Mouse (Mus musculus) gastrocnemius, postnatal 14 days (tissue): ENCODE data around the gene Bpifb3. TPM values are rescaled to one million over a fixed set of nuclear protein-coding genes. Genes with fewer than 3 reads are reported as not detected.

Experiments
- DNase-seq: peaks from one replicate; pipeline ENCODE4 v3.0.0; 2021; ENCODE audit warnings: mixed read lengths
- intact Hi-C: fragments of 180-260 bp; cut with DNase I; formaldehyde crosslinking; loops from one replicate; pipeline ENCODE4 v1.15.1; 2025; ENCODE audit warnings: low total_unique reads
- long read RNA-seq, 2 experiments: library from polyadenylated mRNA; stranded (forward); transcript quantifications; one replicate each; pipeline ENCODE4 v2.0.0; 2021
- total RNA-seq, 2 experiments: library from RNA; stranded (reverse); gene quantifications; 2 replicates each; pipeline ENCODE4 v1.2.3; 2021

Bpifb3 gene
- not detected for total RNA-seq
- long read RNA-seq, experiment 1, result 0 reads
- long read RNA-seq, experiment 2, result 0 reads

DNA sequence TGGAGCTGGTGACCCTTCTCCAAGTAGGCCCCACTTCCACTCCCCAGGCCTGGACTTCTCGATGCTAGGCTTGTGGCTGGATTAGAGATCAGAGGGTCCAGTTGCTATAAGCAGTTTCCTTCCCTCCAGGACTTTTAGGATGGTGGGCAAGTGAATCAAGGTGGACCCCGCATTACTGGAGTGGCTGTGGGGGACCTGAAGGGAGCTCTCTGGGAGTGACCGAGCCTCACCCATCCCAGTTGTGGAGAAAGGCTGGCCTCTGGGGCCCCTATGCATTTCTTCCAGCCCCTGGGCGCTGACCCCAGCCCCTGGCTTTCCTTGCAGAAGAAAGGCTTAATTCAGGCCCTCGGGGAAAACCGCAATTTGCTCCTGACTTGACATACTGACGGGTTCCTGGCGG, at the start of gene Bpifb3:
Gene Bpifb3 (plus strand): TSS at position 301 of the 400 bp plus-strand sequence.
- intact Hi-C loops, result no loop called here
- no peak for DNase-seq

DNA sequence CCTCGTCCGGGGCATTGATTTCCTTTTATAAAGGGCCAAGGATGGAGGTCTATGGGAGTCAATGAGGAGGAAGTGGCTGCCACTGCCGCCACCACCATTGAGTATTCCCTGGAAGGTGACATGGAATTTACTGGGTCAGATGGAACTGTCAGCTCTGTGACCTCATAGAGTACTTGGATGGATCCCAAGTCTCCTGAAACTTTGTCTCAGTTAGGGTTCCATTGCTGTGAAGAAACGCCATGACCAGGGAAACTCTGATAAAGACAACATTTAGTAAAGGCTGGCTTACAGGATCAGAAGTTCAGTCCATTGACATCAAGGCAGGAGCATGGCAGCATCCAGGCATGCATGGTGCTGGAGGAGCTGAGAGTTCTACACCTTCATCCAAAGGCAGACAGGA, 47.0 kb upstream of the Bpifb3 start, which contains the start of gene Sun5:
Gene Sun5 (minus strand): TSS at position 101 of the 400 bp plus-strand sequence.
- intact Hi-C loops, result no loop called here
- DNase-seq, result no peak

DNA sequence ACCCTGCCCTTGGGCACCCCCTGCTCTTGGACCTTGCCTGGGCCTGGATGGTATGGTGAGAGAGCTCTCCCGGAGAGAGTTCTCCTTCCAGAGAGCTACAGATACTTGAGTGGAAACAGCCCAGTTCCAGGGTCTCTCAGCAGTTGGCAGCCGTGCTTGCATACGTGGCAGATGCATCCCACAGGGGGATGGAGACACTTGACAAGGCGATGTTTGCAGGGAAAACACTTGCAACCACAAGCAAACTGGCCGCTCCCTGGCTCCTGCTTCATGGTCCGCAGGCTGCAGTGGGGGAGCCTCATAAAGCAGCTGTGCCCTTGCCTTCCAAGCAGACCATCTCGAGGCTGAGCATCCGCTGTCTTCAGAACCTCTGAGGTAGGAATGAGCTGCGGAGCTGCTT, 43.3 kb upstream of the Bpifb3 start, which contains the start of gene Bpifb2:
Gene Bpifb2 (plus strand): TSS at position 301 of the 400 bp plus-strand sequence.
- no peak for DNase-seq
- intact Hi-C loops, result no loop called here

DNA sequence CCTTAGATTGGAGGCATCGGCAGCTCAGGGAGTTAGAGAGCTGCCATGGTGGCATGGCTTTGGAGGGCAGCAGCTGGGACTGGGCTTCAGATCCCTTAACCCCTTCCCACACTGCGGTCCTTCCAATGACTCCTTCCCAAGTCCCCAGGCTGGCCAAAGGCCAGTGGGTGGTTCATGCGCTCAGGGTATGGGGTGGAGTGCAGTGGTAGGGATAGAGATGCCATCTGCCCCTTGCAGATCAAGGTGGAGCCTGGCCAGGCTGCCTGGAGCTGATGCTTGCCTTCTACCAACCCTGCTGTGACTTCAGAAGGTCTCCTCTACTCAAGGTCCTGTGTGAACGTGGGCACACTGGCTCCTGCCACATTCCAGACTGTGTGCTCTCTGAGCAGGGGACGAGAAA, 18.9 kb upstream of the Bpifb3 start:
- intact Hi-C loops, result no loop called here

DNA sequence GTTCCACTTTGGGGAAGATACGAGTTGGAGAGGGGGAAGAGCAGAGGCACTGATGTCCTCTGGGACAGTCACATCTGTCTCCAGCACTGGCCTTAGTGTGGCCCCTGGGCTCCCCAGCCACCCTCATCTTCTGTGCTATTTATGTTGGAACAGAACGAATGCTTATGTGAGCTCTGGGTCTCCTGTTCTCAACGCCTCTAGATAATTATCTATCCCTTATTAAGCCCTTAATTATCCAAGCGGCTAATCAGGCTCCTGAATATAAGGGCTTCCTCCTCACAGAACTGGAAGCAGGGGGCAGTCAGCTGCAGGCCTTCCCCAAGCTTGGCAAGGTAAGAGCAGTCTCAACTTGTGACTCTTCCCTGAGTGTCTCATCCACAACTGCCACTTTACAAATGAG, 17.9 kb upstream of the Bpifb3 start, which contains the start of gene Bpifb6:
Gene Bpifb6 (plus strand): TSS at position 301 of the 400 bp plus-strand sequence.
- intact Hi-C loops, result no loop called here
- no peak for DNase-seq

More for the DNA sequence above, 18.9 kb upstream of the Bpifb3 start:
- no peak for DNase-seq

DNA sequence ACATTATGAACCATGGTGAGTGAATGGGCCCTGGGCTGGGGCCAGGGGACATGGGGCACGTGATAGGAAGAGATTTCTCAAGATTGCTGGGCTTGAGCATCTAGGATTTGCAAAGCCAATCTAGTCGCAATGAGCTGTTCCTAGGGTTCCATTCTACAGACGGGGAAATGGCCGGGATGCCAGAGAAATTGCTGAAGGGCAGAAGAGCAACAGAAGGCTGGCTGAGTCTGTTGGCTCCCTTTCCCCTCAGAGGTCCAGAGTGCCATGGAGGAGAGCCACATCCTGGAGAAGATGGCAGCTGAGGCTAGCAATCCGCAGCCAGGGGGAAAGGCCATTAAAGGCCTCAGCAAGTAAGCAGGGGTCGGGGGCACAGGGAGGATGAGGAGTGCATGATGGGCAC, 15.3 kb upstream of the Bpifb3 start:
- intact Hi-C loops, result no loop called here
- no peak for DNase-seq

DNA sequence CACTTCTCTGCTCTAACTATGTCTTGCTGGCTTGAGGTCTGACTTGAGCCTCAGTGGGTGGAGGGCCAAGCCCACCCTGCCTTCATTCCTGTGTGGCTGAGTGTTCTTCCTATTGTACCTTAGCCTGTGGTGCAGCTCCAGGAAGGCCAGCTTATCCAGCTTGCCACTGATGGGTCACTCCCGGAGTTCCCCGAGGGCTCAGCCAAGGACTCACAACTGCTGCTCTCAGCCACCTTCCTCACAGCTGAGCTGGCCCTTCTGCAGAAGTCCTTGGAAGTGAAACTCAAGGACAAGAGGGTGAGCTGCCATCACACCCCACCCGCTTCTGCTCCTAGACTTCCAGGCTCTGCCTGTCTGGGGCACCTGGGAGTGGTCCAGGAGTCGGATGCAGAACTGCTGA, 11.4 kb upstream of the Bpifb3 start:
- intact Hi-C loops, result no loop called here

DNA sequence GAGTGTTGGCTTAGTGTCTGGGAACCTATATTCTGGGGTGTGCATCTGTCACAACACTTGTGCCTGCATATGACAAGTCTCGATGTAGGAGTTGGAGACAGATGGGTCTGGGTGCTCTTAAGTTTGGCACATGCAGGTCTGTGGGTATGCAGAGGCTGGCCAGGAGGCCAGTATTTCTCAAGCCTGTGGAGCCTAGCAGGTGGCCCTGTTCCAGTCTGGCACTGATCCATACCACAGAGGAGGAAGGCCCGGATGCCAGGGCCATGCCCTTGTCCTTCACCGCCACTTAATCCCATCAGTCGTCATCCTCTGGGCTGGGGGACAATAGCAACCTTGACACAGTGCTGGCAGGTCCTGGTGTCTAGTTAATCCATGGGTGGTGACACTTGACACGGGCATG, 3.9 kb upstream of the Bpifb3 start:
- intact Hi-C loops, result no loop called here
- DNase-seq, result peak; percentile 40

More for the DNA sequence above, 11.4 kb upstream of the Bpifb3 start:
- DNase-seq, result no peak

DNA sequence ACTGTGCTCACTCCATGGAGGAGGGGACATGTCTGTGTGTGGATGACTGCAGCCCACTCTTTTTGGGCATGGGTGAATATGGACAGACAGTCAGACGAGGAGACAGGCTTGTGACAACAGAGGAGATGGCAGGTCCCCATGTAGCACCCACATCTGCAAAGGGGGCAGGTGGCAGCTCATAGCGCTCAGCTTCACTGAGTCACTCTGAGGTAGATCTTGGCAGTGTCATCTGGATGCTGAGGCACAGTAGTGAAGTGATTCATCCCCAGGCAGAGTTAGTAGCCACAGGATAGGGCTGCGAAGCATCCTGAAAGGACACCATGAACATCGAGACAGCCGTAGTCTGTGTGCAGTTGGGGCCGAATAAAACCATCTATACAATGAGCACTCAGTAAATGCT, 3.2 kb downstream of the Bpifb3 start:
- no peak for DNase-seq
- intact Hi-C loops, result no loop called here

DNA sequence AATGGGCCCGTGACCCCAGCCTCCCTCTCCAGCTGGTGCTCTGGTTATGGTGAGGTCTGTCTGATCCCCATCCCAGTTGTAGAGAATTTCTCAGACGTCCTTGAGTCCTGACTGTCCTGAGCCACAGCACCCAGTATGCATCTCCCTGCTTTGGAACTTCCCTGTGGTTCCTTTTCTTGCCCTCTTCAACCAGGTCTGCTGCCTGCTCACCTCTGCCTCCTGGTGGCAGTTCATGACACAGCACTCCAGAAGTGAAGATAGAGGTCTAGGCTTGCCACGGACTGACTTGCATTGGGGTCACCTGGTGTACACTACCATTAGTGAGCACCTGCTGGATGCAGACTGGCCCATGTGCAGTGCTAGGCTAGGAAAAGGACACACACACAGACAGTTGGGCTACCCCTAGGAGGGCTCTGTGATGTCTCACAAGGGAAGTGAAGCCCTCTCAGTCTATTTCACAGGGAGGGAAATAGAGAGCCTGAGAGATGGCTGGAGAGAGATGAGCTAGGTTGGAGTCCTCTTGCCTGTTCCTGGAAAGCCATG, 11.9 kb downstream of the Bpifb3 start:
- intact Hi-C loops, result loop anchor here (5.0 to 10.0 kb wide), 2 partner anchors 123 to 265 kb away; no protein-coding TSS in a partner anchor
- DNase-seq, result peak; percentile 49

DNA sequence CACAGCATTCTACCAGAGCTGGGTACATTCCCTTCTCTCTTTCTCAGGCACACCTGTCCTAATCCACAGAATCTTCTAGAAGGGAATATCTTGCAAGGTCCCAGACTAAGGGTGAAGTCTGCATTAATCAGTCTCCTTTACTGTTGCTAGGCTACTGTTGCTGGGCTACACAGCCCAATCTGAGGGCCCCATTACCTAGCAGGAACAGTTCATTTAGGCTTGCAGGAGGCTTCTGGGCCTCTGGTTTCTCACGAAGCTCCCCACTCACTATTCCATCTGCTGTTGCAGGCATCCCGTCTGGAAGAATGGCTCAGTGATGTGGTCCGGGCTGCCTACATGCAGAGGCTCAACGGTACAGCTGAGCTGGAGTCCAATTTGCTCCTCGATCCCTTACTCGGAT, 13.1 kb downstream of the Bpifb3 start:
- DNase-seq, result no peak
- intact Hi-C loops, result loop anchor here (5.0 to 10.0 kb wide), 2 partner anchors 124 to 266 kb away; no protein-coding TSS in a partner anchor

DNA sequence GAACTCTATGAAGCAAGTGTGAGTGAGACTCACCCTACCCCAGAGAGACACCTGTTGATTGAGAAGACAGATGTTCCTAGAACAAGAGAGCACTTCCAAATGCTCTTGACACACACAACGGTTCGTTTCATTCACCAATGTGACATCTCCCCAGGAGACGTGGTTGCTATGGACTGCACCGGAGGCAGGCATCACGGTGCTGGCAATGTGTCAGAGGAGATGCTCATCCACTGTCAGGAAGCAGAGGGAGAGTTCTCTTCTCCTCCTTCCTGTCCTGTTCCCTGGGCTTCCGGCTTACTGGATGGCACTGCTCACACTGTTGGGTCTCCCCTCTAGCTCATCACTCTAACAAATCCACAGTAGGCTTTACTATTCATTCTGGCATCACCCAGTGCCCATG, 15.3 kb downstream of the Bpifb3 start:
- DNase-seq, result no peak
- intact Hi-C loops, result loop anchor here (5.0 to 10.0 kb wide), 2 partner anchors 126 to 269 kb away; no protein-coding TSS in a partner anchor

DNA sequence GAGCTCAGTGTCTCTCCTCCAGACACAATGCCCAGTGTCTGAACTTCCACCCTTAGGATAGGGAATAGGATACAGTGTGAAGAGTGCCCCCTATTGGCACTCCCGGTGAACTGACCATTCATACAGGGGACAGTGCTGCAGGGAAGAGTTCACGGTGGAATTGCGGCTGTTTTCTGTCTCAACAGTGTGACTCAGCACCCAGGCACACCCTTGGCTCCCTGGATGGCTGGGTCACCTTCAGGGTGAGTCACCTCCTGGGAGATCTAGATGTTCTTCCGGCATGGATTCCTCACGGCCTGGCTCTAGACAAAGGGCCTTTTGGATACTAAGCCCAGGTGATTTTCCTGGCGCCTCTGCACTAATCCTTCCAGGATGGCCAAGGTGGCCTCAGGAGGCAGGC, 17.3 kb downstream of the Bpifb3 start:
- intact Hi-C loops, result loop anchor here (10.0 kb wide), 1 partner anchor 271 kb away; no protein-coding TSS in a partner anchor
- no peak for DNase-seq

DNA sequence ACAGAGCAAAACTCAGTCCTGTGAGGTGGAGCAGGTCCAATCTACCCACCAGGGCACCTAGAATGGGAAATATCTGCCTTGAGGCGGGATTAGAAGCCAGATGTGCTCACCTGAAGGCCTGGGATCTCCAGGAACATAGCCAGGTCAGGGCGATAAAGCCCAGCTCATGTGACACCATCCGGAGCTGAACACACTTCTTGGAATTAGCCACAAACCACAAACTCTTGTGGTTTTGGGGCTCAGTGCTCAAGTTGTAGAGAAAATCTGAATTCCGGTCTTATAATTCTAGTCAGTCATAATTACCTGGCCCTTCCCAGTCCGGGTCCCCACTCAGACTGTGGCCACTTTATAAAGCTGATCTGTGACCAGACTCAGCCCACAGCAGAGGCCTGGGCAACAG, 19.8 kb downstream of the Bpifb3 start, which contains the start of gene Bpifb4:
Gene Bpifb4 (plus strand): TSS at position 370 of the 400 bp plus-strand sequence.
- intact Hi-C loops, result loop anchor here (10.0 kb wide), 1 partner anchor 273 kb away; no protein-coding TSS in a partner anchor
- no peak for DNase-seq

DNA sequence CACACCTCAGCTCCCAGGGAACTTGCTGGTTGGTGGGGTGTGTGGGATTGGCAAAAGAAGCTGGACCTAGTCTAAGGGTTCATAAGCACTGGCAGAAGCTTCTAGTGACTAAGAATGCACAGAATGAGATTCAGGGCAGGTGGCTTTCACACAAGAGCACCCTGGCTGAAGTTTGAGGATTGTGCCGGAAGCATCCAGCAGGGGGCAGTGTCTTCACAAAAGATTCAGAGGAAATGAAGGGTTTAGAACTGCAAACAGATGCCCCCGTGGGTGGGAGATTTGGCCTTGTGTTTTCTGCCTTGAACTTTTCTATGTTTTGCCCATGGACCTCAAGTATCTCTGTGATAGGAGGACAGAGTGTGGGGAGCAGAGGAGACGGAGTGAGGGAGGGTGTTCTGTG, 25.5 kb downstream of the Bpifb3 start:
- DNase-seq, result no peak
- intact Hi-C loops, result no loop called here

DNA sequence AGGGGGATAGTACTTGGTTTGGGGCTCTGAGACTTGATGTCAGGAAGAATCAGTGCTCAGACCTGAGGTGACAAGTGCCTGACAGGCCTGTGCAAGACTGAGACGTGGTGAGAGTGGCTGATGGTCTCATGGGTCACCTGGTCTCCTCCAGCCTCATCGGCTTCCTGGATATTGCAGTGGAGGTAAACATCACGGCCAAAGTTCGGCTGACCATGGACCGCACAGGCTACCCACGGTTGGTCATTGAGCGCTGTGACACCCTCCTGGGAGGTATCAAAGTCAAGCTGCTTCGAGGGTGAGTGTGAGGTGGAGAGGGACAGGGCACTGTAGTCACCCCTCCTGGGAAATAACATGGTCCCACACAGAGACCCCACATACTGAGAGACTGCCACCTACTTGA, 26.5 kb downstream of the Bpifb3 start:
- no peak for DNase-seq
- intact Hi-C loops, result no loop called here

DNA sequence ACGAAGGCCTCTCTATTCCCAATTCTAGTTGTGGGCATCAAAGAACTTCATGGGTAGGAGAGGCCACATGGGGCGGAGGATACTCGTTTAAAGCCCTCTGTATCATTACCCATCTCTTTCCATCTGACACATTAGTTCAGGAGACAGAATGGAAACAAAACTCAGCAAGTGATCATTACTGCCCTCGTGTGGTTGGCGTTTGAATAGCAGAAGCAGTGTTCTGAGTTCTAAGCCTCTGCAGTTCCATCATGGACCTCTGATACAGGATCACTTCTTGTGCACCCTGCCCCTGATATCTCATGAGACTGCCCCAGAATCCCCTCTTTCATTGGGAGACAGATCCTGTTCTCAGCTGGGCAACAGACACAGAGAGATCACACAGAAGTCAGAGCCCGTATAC, 34.9 kb downstream of the Bpifb3 start:
- intact Hi-C loops, result no loop called here
- peak; percentile 25 for DNase-seq

DNA sequence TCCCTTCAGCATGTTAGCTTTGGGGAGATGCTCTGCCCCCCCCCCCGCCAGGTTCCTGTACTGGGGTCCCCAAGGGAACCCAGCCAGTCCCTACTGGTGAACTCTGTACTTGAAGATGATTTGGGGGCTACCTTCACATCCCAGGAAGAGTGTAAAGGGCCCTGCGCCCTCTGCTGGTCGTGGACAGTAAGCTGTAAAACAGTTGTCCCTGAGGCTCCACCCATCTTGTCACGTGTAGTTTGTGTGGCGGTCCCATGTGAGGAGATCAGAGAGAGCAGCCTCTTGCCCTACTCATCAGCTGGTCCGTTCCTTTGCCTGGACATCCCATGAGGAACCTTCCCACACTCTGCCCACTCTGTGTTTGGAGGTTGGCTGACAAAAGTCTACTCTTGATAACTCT, 35.8 kb downstream of the Bpifb3 start:
- intact Hi-C loops, result no loop called here
- DNase-seq, result no peak

DNA sequence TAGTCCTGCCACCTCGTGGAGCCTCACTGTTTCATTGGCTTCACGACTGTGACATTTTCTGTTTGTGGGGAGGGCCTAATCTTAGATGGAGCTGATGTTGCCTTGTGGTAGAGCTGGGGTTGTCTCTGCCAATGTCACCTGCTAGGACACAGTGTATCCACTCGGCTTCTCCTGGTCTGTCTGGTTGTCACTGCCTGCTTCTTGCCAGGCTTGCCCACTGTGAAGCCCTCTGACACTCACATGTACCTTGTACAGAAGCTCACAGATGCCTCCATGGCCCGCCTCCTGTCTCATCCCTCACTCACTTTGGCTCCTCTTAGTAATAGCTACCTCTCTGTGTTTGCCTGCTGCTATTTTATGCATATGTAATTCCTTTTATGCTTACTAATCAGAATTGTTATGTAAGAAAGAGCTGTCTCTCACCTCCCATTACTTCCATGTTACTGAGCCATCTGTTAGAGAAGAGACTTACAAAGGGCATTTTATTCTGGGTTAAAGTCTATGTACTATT, 44.8 kb downstream of the Bpifb3 start:
- no peak for DNase-seq
- intact Hi-C loops, result no loop called here

DNA sequence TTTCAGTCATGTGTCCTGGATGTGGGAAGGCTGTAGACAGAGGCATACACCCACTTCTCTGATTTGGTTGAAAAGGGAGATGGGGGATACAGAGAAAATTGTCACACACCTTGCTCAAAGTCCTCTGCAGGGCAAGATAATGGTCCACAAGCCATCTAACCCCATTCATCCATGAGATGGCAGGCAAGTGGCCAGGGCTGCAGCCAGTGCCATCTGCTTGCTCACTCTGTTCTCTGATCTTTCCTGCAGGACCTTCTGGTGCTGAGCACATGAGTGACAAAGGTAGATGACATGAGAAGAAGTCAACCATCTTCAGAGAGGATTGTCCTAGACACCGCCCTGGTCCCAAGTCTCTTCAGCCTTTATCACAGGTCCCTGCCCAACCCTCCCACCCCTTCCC, 45.3 kb downstream of the Bpifb3 start:
- intact Hi-C loops, result no loop called here
- no peak for DNase-seq

DNA sequence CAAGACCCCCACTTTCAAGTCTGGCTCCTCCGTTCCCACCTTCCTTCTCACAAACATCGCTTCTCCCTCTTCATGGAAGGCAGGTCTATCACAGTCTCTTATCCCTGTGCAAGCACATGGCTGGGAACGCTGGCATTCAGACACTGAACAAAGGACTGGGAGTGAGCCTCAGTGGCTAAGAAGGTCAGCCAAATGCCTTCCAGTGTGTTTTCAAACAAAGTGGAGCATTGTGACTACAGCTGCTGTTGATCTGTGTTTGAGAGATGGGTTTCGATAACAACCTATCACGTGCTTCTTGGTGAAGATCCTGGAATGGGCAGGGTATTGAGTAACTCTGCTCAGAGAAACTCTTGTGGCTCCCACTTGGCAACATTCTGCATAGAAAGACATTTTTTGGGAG, 52.2 kb downstream of the Bpifb3 start:
- intact Hi-C loops, result no loop called here
- DNase-seq, result no peak
